Mouse (Mus musculus): ENCODE results near the gene Actn4.

DNA sequence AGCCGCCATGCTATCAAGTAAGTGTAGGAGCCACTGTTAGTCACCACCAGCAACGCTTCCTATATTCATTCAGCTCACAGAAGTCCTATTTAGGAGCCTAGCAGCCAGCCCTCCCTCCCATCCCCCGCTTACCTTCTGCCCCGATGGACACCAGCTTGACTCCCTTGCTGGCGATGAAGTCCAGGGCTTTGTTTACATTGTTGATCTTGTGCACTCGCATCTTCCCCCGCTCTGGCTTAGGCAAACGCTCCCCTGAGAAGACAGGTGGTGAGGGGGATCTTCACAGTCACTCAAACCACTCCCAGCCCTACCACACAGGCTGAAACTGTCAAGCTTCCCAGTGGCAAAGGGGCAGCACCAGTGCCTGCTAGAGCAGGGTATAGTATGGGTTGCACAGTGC, 43.6 kb downstream of the Actn4 start:
- TF ChIP-seq ZNF384 (IDR thresholded peaks at IDR 0.05; ENCODE audit: low read depth, low read length) (no peak), CHD2 (IDR thresholded peaks at IDR 0.05; ENCODE audit: low read depth, low read length) (no peak)
